Mouse (Mus musculus): ENCODE measurements around the gene Tmem161a. TPM values are rescaled to one million over a fixed set of nuclear protein-coding genes. Genes with fewer than 3 reads are reported as not detected.

The Tmem161a gene
- polyA plus RNA-seq, 1 experiment from 2014 or later = 45.0 TPM

DNA sequence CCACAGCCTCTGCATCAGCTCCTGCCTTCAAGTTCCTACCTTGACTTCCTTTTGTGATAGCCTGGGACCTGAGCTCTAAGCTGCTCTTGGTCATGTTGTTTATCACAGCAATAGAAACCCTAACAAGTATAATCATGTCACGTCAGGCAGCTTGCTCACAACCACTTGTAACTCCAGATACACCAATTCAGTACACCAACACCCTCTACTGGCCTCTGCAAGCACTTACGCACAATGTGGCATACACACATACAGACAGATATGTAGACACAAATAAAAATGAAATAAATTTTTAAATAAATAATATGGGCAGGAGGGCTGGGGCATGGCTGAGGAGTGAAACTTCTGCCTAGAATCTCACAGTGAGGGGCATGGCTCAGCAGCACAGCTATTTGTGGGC, 23.6 kb downstream of the Tmem161a start:
- no peak for ATAC-seq

DNA sequence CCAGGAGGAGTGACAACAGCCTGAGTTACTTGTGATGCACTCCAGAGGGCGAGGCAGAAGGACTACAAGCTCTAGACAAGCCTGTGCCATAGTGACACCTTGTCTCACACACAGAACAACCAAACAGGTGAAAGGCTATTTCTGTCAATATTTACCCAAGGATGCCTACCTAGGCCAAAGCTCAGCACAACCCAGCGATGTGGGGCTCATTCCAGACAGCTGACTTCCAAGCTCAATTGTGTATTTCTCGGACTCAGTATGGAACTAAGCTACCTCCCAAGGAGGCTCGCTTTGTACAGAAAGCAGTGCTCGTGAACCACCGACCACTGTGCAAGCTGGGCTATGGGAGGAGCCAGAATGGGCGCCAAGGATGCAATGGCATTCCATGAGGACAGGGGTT, 25.4 kb downstream of the Tmem161a start:
- Histone ChIP-seq H3K9me3 (ENCODE audit: low read length) (no peaks in the 10 kb centered on the region), H3K27ac (ENCODE audit: low read length) (no peak overlapping the region), H3K9ac (replicated peaks; ENCODE audit: low read depth) (no peak overlapping the region), H3K36me3 (ENCODE audit: insufficient read depth, low read length) (no peaks in the 10 kb centered on the region), H3K4me2 (replicated peaks; ENCODE audit: low read depth, low read length) (no peak overlapping the region), H3K27me3 (replicated peaks; ENCODE audit: insufficient read depth, low read length) (no peaks in the 10 kb centered on the region), H3K4me1 (ENCODE audit: insufficient read depth, low read depth, low read length) (0 out of 2 replicates have a peak, but pooled peaks cover 5% of the 10 kb centered on the region), H3K4me3 (ENCODE audit: low read depth, low read length) (no peak overlapping the region)
- TF ChIP-seq CTCF (IDR thresholded peaks at IDR 0.05) (no peak), EP300 (IDR thresholded peaks at IDR 0.05) (no peak)
- 48% methylated on average over 7 of the region's 7 CpGs for WGBS
- DNase-seq (ENCODE audit: low spot score) (no peak), ATAC-seq (no peak)

More for the DNA sequence above, 23.6 kb downstream of the Tmem161a start:
- H3K36me3 ChIP-seq (ENCODE audit: insufficient read depth, low read length) = no peaks in the 10 kb centered on the region
- H3K9ac ChIP-seq (replicated peaks; ENCODE audit: low read depth) = no peak overlapping the region
- DNase-seq (ENCODE audit: low spot score) = no peak
- H3K27ac ChIP-seq (ENCODE audit: low read length) = no peak overlapping the region
- H3K4me3 ChIP-seq (ENCODE audit: low read depth, low read length) = no peak overlapping the region
- H3K9me3 ChIP-seq (ENCODE audit: low read length) = no peaks in the 10 kb centered on the region
- no peaks in the 10 kb centered on the region for H3K27me3 ChIP-seq (replicated peaks; ENCODE audit: insufficient read depth, low read length)
- no peak for TF ChIP-seq EP300 (IDR thresholded peaks at IDR 0.05)
- TF ChIP-seq CTCF (IDR thresholded peaks at IDR 0.05) = peak; percentile 23; the same call in 1 of the 2 replicates
- 83% methylated on average over 2 of the region's 2 CpGs for WGBS
- 0 out of 2 replicates have a peak, but pooled peaks cover 5% of the 10 kb centered on the region for H3K4me1 ChIP-seq (ENCODE audit: insufficient read depth, low read depth, low read length)
- H3K4me2 ChIP-seq (replicated peaks; ENCODE audit: low read depth, low read length) = no peak overlapping the region

DNA sequence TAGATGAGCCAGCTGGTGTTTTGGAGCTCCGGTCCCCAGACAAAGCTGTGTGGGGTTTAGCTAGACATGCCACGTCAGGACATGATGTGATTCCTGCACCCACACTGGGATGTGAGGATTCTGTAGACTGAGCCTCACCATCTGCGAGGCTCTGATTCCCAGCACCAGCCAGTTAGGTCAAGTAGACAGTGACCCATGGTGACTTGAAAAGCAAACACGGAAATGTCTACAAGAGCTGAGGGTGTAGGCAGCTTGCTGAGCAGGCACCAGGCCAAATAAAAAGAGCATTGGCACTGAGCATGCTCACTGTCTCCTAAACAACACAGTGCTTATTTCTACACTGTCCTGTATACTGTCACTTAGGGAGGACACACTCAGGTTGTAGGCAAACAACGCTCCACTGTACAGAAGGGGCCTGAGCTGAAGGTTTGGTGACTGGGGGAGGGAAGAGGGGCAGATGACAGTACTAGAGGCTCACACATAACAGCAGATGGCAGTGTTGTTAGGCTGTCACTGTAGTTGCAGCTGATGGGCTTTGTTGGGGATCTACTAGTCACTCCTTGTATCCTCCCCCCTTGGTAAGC, 28.0 kb downstream of the Tmem161a start:
- peak; percentile 88 for ATAC-seq

DNA sequence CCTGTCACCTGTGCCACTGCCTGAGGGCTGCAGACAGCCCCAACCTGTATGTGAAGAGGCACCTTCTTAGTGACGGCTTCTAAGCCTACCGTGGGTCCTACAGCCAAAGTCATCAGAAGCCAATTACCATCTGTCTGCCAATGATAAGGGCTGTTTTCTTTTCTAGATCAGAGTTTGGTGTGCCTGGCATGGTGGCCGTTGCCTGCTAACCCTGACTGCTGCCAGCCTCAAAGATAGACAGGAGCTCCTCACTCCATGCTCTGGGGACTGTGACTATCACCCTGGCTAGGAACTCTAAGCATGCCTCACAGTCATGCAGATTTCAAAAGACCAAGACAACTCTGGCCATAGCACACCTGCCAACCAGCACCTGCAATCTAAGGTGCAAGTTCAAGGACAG, 29.3 kb downstream of the Tmem161a start:
- Histone ChIP-seq H3K9ac (replicated peaks; ENCODE audit: low read depth) (no peak overlapping the region), H3K36me3 (ENCODE audit: insufficient read depth, low read length) (no peaks in the 10 kb centered on the region), H3K4me1 (ENCODE audit: insufficient read depth, low read depth, low read length) (0 out of 2 replicates have a peak, but pooled peaks cover 5% of the 10 kb centered on the region), H3K27me3 (replicated peaks; ENCODE audit: insufficient read depth, low read length) (no peaks in the 10 kb centered on the region), H3K4me2 (replicated peaks; ENCODE audit: low read depth, low read length) (no peak overlapping the region), H3K4me3 (ENCODE audit: low read depth, low read length) (no peak overlapping the region), H3K9me3 (ENCODE audit: low read length) (no peaks in the 10 kb centered on the region), H3K27ac (ENCODE audit: low read length) (no peak overlapping the region)
- DNase-seq (ENCODE audit: low spot score) (no peak), ATAC-seq (no peak)
- TF ChIP-seq CTCF (IDR thresholded peaks at IDR 0.05) (no peak), EP300 (IDR thresholded peaks at IDR 0.05) (no peak)
- WGBS = 61% methylated on average over 3 of the region's 3 CpGs

More for the DNA sequence above, 28.0 kb downstream of the Tmem161a start:
- Histone ChIP-seq H3K27me3 (replicated peaks; ENCODE audit: insufficient read depth, low read length) (no peaks in the 10 kb centered on the region), H3K9ac (replicated peaks; ENCODE audit: low read depth) (no peak overlapping the region), H3K4me2 (replicated peaks; ENCODE audit: low read depth, low read length) (no peak overlapping the region), H3K27ac (ENCODE audit: low read length) (peak overlapping the region; percentile 20; the same call in 1 of the 2 replicates), H3K4me1 (ENCODE audit: insufficient read depth, low read depth, low read length) (0 out of 2 replicates have a peak, but pooled peaks cover 5% of the 10 kb centered on the region), H3K9me3 (ENCODE audit: low read length) (no peaks in the 10 kb centered on the region), H3K4me3 (ENCODE audit: low read depth, low read length) (no peak overlapping the region), H3K36me3 (ENCODE audit: insufficient read depth, low read length) (no peaks in the 10 kb centered on the region)
- TF ChIP-seq EP300 (IDR thresholded peaks at IDR 0.05) (no peak), CTCF (IDR thresholded peaks at IDR 0.05) (peak; percentile 73)
- DNase-seq (ENCODE audit: low spot score) = peak; percentile 87
- WGBS = 32% methylated on average over 5 of the region's 5 CpGs

DNA sequence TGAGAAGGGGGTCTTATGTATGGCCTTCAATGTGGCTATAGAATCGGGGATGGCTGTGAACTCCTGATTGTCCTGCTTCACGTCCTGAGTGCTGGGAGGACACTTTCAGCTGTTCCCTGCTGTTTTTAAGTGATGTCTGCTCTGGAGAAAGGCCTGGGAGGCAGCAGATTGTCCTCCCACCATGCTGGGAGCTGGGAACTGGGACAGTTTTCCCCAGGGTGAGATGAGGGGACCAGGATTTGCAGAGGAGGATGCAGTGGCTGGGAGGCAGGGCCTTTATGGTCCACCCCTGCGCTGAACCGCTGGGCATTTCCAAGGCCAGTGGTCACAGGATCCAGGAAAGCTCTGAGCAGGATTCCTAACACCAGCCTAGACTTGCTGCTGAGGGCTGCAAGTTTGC, 30.9 kb downstream of the Tmem161a start:
- WGBS = 67% methylated on average over 4 of the region's 4 CpGs
- TF ChIP-seq CTCF (IDR thresholded peaks at IDR 0.05) = no peak
- TF ChIP-seq EP300 (IDR thresholded peaks at IDR 0.05) = no peak

DNA sequence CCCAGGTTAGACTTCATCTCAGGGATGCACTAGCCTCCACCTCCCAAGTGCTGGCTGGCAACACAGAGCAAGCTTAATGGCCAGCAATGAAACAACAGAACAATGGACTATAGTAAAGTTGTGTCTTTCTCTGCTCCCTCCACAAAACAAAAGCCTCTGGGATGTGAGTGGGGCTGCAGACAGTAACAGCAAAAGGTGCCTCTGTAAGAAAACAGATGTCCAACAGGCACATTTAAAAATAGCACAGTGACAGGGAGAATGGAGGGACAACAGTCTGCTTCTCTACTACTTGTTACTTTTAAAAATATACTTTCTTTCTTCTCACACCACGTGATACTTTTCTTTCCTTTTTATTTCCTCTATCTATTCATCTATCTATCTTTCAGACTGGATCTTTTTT, 32.6 kb downstream of the Tmem161a start:
- WGBS = 44% methylated on average over 1 of the region's 1 CpGs
- 0 out of 2 replicates have a peak, but pooled peaks cover 5% of the 10 kb centered on the region for H3K4me1 ChIP-seq (ENCODE audit: insufficient read depth, low read depth, low read length)
- H3K27ac ChIP-seq (ENCODE audit: low read length) = 0 out of 2 replicates have a peak overlapping the region, but pooled peaks have one; percentile 9
- no peaks in the 10 kb centered on the region for H3K36me3 ChIP-seq (ENCODE audit: insufficient read depth, low read length)
- H3K27me3 ChIP-seq (replicated peaks; ENCODE audit: insufficient read depth, low read length) = no peaks in the 10 kb centered on the region
- H3K9me3 ChIP-seq (ENCODE audit: low read length) = no peaks in the 10 kb centered on the region
- H3K4me2 ChIP-seq (replicated peaks; ENCODE audit: low read depth, low read length) = no peak overlapping the region
- DNase-seq (ENCODE audit: low spot score) (peak; percentile 35), ATAC-seq (no peak)
- H3K4me3 ChIP-seq (ENCODE audit: low read depth, low read length) = no peak overlapping the region
- no peak overlapping the region for H3K9ac ChIP-seq (replicated peaks; ENCODE audit: low read depth)
- TF ChIP-seq CTCF (IDR thresholded peaks at IDR 0.05) (no peak), EP300 (IDR thresholded peaks at IDR 0.05) (no peak)

More for the DNA sequence above, 30.9 kb downstream of the Tmem161a start:
- H3K4me1 ChIP-seq (ENCODE audit: insufficient read depth, low read depth, low read length) = 0 out of 2 replicates have a peak, but pooled peaks cover 5% of the 10 kb centered on the region
- H3K27ac ChIP-seq (ENCODE audit: low read length) = no peak overlapping the region
- no peaks in the 10 kb centered on the region for H3K36me3 ChIP-seq (ENCODE audit: insufficient read depth, low read length)
- no peak overlapping the region for H3K4me3 ChIP-seq (ENCODE audit: low read depth, low read length)
- H3K9ac ChIP-seq (replicated peaks; ENCODE audit: low read depth) = no peak overlapping the region
- no peaks in the 10 kb centered on the region for H3K9me3 ChIP-seq (ENCODE audit: low read length)
- DNase-seq (ENCODE audit: low spot score) (no peak), ATAC-seq (no peak)
- no peaks in the 10 kb centered on the region for H3K27me3 ChIP-seq (replicated peaks; ENCODE audit: insufficient read depth, low read length)
- H3K4me2 ChIP-seq (replicated peaks; ENCODE audit: low read depth, low read length) = no peak overlapping the region

Measured in lung, postnatal 0 days (tissue).